Mouse (Mus musculus) left cerebral cortex, postnatal 10 days (tissue): ENCODE measurements at regions not wholly inside any gene's neighbourhood (a gene's known extent, or its start where the extent isn't known, plus 50 kb on each side); places are given as distances from the start of the nearest gene placed in this dataset.

Source experiments
- DNase-seq, 2 experiments: peaks; one replicate each; pipeline ENCODE4 v3.0.0; 2021 to 2022; ENCODE audit warnings: low spot score in 2 of 2, mixed read lengths in 1 of 2; ENCODE audit errors: extremely low spot score in 1 of 2
- intact Hi-C: fragments of 180-260 bp; cut with DNase I; formaldehyde crosslinking; loops from one replicate; pipeline ENCODE4 v1.15.1; 2025

GRCm38 (mm10) chr2:9267675-9268074 lies 613.4 kb upstream of the 4930412O13Rik start:
- intact Hi-C loops = no loop called here
- no peak for DNase-seq

GRCm38 (mm10) chr2:9283441-9283840 lies 597.6 kb upstream of the 4930412O13Rik start:
- no peak for DNase-seq
- intact Hi-C loops = no loop called here

GRCm38 (mm10) chr2:9285800-9286199 lies 595.3 kb upstream of the 4930412O13Rik start:
- intact Hi-C loops = no loop called here
- DNase-seq = no peak

- DNase-seq = no peak
- intact Hi-C loops = no loop called here
These were observed 594.0 kb upstream of the 4930412O13Rik start for GRCm38 (mm10) chr2:9287077-9287476.

GRCm38 (mm10) chr2:9287623-9288022 lies 593.4 kb upstream of the 4930412O13Rik start:
- no peak for DNase-seq
- intact Hi-C loops = no loop called here

GRCm38 (mm10) chr2:9331630-9332352 lies 549.3 kb upstream of the 4930412O13Rik start:
- peak in 1 of 2 experiments; percentile 2 for DNase-seq

GRCm38 (mm10) chr2:9348982-9349381 lies 532.1 kb upstream of the 4930412O13Rik start:
- intact Hi-C loops = no loop called here
- no peak for DNase-seq

More at GRCm38 (mm10) chr2:9331630-9332352, 549.3 kb upstream of the 4930412O13Rik start:
- intact Hi-C loops = no loop called here

GRCm38 (mm10) chr2:9349994-9350393 lies 531.1 kb upstream of the 4930412O13Rik start:
- DNase-seq = no peak
- intact Hi-C loops = no loop called here

- intact Hi-C loops = no loop called here
- no peak for DNase-seq
These were observed 528.9 kb upstream of the 4930412O13Rik start for GRCm38 (mm10) chr2:9352190-9352589.

GRCm38 (mm10) chr2:9360020-9360419 lies 521.0 kb upstream of the 4930412O13Rik start:
- intact Hi-C loops = no loop called here
- DNase-seq = no peak

GRCm38 (mm10) chr2:9367801-9368584 lies 513.1 kb upstream of the 4930412O13Rik start:
- intact Hi-C loops = no loop called here
- no peak for DNase-seq

- intact Hi-C loops = no loop called here
- no peak for DNase-seq
These were observed 511.5 kb upstream of the 4930412O13Rik start for GRCm38 (mm10) chr2:9369572-9369971.

- DNase-seq = no peak
- intact Hi-C loops = no loop called here
These were observed 494.5 kb upstream of the 4930412O13Rik start for GRCm38 (mm10) chr2:9386566-9386965.

GRCm38 (mm10) chr2:9388058-9388457 lies 493.0 kb upstream of the 4930412O13Rik start:
- intact Hi-C loops = no loop called here
- DNase-seq = no peak

- intact Hi-C loops = no loop called here
- no peak for DNase-seq
These were observed 485.6 kb upstream of the 4930412O13Rik start for GRCm38 (mm10) chr2:9395379-9395999.

- DNase-seq = no peak
These were observed 479.6 kb upstream of the 4930412O13Rik start for GRCm38 (mm10) chr2:9401461-9401860.

GRCm38 (mm10) chr2:9402281-9402680 lies 478.8 kb upstream of the 4930412O13Rik start:
- intact Hi-C loops = no loop called here
- DNase-seq = no peak

More at GRCm38 (mm10) chr2:9401461-9401860, 479.6 kb upstream of the 4930412O13Rik start:
- intact Hi-C loops = no loop called here

- no peak for DNase-seq
- intact Hi-C loops = no loop called here
These were observed 472.0 kb upstream of the 4930412O13Rik start for GRCm38 (mm10) chr2:9409075-9409474.

GRCm38 (mm10) chr2:9422686-9423085 lies 458.4 kb upstream of the 4930412O13Rik start:
- intact Hi-C loops = no loop called here
- no peak for DNase-seq

GRCm38 (mm10) chr2:9423534-9423933 lies 457.5 kb upstream of the 4930412O13Rik start:
- intact Hi-C loops = no loop called here
- DNase-seq = no peak
